Mouse (Mus musculus) left cerebral cortex, adult 2 months (tissue): ENCODE results near the gene Gns. TPM values are rescaled to one million over a fixed set of nuclear protein-coding genes. Genes with fewer than 3 reads are reported as not detected.
A peak's percentile ranks its signal among the peaks of the same experiment; 100 is the strongest.

Source experiments
- DNase-seq, 2 experiments: peaks; one replicate each; pipeline ENCODE4 v3.0.0; 2021 to 2022; ENCODE audit warnings: low spot score in 2 of 2, mixed read lengths in 1 of 2; ENCODE audit errors: extremely low spot score in 1 of 2
- H3K27ac ChIP-seq: fragments of 200-600 bp; 2 replicates; pipeline ENCODE4 v1.8.1; 2022
- H3K4me3 ChIP-seq: fragments of 200-600 bp; 2 replicates; pipeline ENCODE4 v1.8.1; 2022
- CTCF ChIP-seq: fragments of 200-600 bp; IDR thresholded peaks from 2 replicates; pipeline ENCODE4 v1.8.1; 2022; ENCODE audit warnings: antibody characterized with exemption, mild to moderate bottlenecking, moderate library complexity
- intact Hi-C: fragments of 180-260 bp; cut with DNase I; formaldehyde crosslinking; loops from one replicate; pipeline ENCODE4 v1.15.1; 2025
- total RNA-seq, 2 experiments: library from RNA; stranded (reverse); gene quantifications; 2 replicates each; pipeline ENCODE4 v1.2.3; 2021

Gns gene
- total RNA-seq, 2 experiments from 2014 or later, result 82.3 to 86.4 TPM

DNA sequence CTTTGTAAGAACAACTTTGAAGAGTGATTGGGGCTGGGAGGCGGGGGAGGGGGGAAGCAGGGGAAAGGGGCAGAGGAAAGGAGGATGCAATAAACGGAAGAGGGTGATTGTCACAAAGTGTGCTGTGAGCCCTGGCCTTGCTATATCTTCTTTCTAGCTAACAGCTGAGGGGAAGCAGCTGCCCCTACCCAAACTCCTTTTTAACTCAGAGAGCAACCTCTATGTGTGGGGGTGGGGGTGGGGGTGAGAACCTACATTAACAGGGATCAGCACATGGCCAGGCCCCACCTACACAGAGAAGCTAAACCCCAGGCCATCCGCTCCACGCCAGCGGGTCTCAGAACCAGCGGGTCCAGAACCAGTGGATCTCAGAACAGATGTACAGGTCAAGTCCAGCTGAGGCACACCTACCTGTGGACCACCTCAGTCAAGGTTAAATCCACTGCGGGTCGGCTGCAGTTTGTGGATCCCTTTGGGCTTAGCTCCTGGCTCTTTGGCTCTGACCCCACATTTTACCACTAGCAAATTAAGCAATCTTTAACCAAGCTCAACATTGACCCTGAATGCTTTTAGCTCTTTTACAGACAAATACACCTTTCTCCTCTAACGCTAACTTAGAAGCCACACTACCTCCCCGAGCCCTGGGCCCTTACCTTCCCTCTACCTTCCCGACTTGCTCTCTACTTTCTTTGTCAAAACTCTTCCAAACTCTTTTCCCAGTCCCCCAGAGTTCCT lies 47.0 kb downstream of the Gns start:
- intact Hi-C loops, result no loop called here
- no peak for DNase-seq
- TF ChIP-seq CTCF, result no peak

DNA sequence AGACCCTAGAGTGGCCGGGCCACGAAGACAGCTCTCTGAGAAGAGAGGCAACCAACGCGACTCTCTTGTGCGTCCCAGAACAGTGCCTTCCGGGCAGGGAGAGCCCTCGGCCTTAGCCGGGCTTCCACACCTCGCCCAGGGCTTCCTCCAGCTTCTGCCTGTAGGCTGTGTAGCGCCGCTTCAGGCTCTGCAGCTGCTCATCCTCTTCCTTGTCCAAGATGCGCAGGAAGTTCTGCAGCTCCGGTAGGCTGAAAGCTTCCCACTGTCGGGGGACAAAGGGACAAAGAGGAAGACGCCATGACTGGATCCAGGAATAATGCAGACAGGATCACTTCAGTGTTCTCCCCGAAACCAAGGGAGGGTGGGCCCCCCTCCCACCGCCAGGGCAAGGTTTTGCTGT lies 47.9 kb downstream of the Gns start:
- Histone ChIP-seq H3K4me3 (no peak overlapping the region), H3K27ac (no peak overlapping the region)
- no peak for TF ChIP-seq CTCF
- DNase-seq, result no peak
- intact Hi-C loops, result no loop called here

More for the DNA sequence above, 47.0 kb downstream of the Gns start:
- Histone ChIP-seq H3K27ac (no peak overlapping the region), H3K4me3 (no peak overlapping the region)

DNA sequence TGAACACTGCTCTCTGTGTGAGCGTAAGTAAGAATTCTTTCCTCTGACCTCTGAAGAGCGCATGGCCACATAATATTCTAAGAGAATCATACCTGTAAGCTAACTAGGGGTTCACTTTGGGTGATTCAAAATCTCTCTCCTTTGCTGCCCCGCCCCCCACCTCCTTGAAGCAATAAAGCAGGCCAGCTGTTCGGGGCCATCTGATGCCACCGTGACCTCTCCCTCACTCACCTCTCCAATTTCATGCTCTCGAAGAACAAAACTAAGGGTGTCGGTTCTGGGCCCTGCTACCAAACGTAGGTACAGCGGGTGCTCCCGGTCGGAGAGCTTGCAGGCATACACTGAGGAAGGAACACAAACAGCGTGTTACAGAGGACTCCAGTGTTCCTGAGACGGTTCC lies 49.2 kb downstream of the Gns start:
- no peak overlapping the region for H3K4me3 ChIP-seq
- DNase-seq, result no peak
- H3K27ac ChIP-seq, result no peak overlapping the region
- no peak for TF ChIP-seq CTCF
- intact Hi-C loops, result no loop called here

DNA sequence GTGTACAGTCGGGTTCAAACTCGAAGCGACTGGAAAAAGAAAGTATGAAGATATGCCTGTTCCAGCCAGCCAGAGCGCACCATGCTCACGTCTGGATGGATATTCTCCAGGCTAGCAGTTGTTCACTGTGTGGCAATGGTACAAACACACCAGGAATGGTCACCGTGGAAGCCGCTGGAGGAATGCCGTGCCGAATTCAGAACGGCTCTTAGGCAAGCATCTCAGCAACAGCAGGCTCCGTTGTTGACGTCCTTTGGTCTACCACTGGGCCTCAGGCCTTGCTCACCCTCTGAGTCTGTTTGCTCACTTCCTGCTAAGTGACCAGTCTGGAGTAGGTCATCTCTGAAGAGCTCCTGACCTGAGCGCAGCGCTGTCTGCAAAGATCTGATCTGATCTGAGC lies 53.9 kb downstream of the Gns start:
- DNase-seq, result no peak
- intact Hi-C loops, result no loop called here
- Histone ChIP-seq H3K4me3 (no peak overlapping the region), H3K27ac (no peak overlapping the region)
- TF ChIP-seq CTCF, result no peak

DNA sequence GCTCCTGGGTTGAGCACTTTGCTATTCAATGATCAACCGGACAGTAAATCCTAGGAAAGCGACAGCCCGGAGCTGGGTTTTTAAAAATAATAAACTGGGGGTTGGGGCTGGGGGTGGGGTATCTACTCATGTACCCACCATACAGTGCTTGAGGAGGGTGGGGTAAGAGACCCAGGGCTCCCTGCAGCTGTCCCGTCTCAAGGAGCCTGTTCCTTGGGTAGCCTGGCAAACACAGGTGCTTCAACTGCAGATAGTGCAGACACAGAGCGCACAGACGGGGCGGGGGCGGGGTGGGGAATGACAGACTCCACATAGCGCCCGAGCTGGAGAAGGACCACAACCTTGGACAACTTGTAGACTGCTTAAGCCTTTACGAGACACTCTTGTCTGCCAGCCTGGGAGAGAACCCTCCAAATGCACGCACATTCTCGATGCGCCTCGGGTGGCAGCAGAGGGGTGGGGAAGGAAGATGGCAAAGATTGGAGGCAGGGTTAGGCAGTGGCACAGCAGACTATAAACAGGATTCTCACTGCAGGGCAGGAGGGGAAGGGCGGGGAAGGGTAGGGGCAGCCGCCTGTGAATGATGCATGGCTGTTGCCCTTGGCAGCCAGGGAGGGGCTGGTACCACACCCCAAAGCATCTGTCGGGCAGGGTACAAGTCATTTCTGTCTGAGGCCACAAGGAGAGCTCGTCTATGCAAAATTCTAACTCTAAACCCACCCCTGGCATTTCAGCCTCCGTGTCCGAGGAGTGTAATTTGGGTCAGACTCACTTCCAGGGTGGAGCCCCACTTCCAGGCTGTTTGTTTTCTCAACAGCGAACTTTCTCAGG lies 55.0 kb downstream of the Gns start:
- intact Hi-C loops, result no loop called here
- H3K4me3 ChIP-seq, result no peak overlapping the region
- H3K27ac ChIP-seq, result no peak overlapping the region; the same call in 1 of the 2 replicates
- no peak for DNase-seq
- no peak for TF ChIP-seq CTCF

DNA sequence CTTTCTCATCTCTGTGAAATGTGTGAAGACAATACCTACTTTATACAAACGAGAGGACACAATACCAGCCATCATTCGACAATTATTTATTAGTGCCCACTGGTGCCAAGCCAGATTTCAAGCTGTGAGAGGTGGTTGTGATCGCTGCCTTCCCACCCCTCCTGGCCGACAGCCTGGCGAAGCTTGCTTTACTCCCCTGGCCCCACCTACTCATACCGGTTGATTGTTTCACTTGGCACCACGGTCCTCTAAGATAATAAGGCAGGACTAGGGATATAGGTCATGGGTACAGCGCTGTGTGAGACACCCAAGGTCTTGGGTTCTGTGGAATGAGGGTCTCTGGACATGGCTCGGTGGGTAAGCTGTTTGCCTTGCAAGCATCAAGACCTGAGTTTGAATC lies 56.1 kb downstream of the Gns start:
- no peak for TF ChIP-seq CTCF
- no peak overlapping the region for H3K4me3 ChIP-seq
- H3K27ac ChIP-seq, result peak overlapping the region; percentile 8; the same call in 1 of the 2 replicates
- intact Hi-C loops, result no loop called here
- no peak for DNase-seq

DNA sequence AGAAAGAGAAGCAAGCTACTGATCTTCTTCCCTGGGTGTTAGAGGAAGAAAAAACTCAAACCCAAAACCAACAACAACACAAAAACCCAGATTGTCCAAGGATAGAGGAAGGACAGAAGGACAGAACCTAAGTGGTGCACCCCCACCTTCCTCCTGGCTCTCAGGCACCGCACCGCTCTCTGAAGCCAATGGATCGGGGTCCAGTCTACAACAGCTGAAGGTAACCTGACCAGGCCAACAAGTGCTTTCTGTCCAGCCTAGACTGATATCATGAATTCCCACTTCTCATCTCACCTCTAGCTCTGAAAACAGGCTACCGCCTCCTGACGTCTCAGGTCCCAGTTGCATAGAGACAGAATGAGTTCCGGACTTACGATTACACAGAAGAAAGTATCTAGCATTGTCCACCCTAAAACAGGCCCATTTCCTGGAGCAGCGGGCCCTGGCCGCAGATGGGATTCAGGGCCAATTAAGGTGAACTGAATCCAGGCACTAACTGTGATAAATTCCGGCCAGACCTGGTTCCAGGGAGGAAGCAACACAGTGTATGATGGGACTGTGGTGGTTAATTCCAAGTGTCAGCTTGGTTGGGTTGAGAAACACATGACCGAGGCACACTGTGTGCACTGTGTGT lies 56.9 kb downstream of the Gns start:
- Histone ChIP-seq H3K4me3 (no peak overlapping the region), H3K27ac (no peak overlapping the region; the same call in 1 of the 2 replicates)
- intact Hi-C loops, result no loop called here
- DNase-seq, result no peak
- no peak for TF ChIP-seq CTCF

DNA sequence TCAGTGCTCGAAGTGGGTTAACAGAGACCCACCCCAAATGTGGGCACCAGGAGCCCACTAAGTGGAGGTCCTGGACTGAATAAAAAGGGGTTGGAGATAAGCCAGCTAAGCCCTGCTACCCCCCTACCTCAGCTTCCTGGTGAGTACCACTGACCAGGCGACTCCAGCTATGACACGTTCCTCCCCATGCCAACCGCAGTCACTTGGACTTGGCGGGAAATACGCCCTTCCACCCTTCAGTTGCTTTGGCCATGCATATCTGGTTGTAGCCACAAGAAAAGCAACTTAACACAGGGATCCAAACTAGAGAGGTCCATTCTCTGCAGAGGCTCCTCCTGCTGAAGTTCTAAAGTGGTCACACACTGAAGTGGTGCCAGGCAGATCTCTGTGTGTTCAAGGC lies 57.4 kb downstream of the Gns start:
- DNase-seq, result no peak
- intact Hi-C loops, result no loop called here
- H3K4me3 ChIP-seq, result no peak overlapping the region
- no peak for TF ChIP-seq CTCF
- H3K27ac ChIP-seq, result no peak overlapping the region

DNA sequence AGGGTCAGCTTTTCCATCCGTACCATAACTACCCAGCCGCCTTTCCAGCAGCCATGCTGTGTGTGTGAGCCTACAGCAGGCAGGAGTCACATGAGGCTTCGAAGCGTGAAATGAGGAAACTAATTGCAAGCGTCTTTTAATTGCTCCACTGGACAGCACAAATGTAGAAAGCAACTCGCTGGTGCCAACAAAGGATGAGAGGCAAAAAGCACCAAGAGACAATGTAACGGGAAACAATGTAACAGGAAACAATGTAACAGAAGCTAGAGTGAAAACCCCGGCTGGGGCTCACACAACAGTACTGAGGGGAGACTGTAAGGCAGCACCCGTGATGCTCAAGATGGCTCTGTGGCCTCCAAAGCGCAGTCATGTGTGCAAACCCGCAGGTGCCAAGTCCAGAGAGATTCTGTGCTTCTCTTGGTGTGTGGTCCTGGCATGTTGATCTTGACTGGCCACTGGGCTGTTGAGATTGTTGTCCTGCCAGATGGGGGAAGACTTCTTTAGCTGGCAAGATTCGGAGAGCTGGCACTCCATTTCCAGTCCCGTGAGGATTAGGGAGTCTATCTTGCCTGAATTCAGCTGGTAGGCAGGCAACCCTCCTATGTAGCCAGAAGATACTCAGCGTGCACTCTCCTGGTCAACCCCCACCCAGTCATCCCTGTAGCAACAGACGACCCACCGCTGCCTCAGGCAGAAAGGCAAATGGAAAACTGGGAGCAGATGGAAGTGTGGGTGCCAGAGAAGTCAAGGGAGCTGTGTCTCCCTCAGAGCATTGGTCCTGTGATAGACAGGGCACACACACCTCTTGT lies 58.9 kb downstream of the Gns start:
- no peak for TF ChIP-seq CTCF
- Histone ChIP-seq H3K4me3 (no peak overlapping the region), H3K27ac (peak overlapping the region; percentile 40; the same call in 1 of the 2 replicates)
- DNase-seq, result no peak
- intact Hi-C loops, result no loop called here

DNA sequence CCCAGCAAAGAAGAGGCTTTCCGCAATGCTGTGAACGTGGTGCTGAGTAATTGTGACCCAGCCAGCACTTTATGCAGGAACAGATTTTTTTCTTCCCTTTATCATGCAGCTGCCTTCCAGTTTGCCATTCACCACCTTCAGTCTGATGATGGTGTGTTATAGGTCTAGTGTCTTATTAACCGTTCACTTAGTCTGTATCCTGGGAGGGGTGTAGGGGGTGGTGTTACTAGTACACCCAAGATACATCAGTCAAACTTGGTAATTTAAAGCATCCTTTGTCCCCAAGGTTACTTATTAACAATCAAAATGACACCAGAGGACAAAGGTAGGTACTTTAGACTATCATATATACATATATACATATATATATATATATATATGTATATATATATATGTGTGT lies 59.6 kb downstream of the Gns start:
- no peak overlapping the region for H3K4me3 ChIP-seq
- intact Hi-C loops, result no loop called here
- H3K27ac ChIP-seq, result no peak overlapping the region
- TF ChIP-seq CTCF, result no peak
- DNase-seq, result no peak

DNA sequence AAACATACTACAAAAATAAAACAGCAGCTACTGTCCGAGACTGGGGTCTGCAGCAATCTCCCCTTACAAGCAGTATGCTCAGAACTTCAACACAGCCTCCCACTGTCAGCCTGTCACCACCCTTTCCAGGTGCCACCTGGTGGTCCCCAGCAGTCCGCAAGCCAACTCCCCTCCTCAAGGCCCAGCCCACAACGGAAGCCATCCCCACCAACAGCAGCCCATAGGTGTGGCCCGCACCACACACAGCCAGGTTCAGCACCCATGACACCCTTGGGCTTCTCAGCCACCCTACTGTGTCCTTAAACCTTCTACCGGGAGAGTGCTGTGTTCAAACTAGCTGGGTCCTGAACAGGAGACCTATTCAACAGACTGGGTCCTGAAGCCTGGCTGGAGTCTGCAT lies 60.2 kb downstream of the Gns start:
- no peak for DNase-seq
- Histone ChIP-seq H3K4me3 (no peak overlapping the region), H3K27ac (no peak overlapping the region)
- no peak for TF ChIP-seq CTCF
- intact Hi-C loops, result loop anchor here (5.0 kb wide), 1 partner anchor 82 kb away; no protein-coding TSS in a partner anchor
